Mouse (Mus musculus): ENCODE measurements around the gene Nolc1.

The Nolc1 gene

GRCm38 (mm10) chr19:46042476-46043011, 33.1 kb upstream of the Nolc1 start:
- peak; percentile 69 for DNase-seq

GRCm38 (mm10) chr19:46043380-46043779, 32.3 kb upstream of the Nolc1 start:
- no peak for DNase-seq

GRCm38 (mm10) chr19:46044271-46044992, 31.2 kb upstream of the Nolc1 start, which contains the start of gene Pprc1:
Pprc1 (plus strand) TSS chr19:46044886.
- DNase-seq: no peak

GRCm38 (mm10) chr19:46044993-46045695, 30.5 kb upstream of the Nolc1 start, which contains the start of gene Ldb1:
Ldb1 (minus strand) TSS chr19:46045214.
- DNase-seq: peak; percentile 81

GRCm38 (mm10) chr19:46045696-46046311, 29.9 kb upstream of the Nolc1 start:
- DNase-seq: peak; percentile 41

- no peak for DNase-seq
Observed at GRCm38 (mm10) chr19:46046621-46047025, 29.0 kb upstream of the Nolc1 start.

GRCm38 (mm10) chr19:46047426-46047825, 28.2 kb upstream of the Nolc1 start:
- no peak for DNase-seq

GRCm38 (mm10) chr19:46049129-46049528, 26.5 kb upstream of the Nolc1 start:
- DNase-seq: no peak

- DNase-seq: peak; percentile 59
Observed at GRCm38 (mm10) chr19:46050462-46050861, 25.2 kb upstream of the Nolc1 start.

- DNase-seq: peak; percentile 59
Observed at GRCm38 (mm10) chr19:46055752-46056387, 19.8 kb upstream of the Nolc1 start.

- DNase-seq: peak; percentile 91
Observed at GRCm38 (mm10) chr19:46056388-46056946, 19.2 kb upstream of the Nolc1 start.

- DNase-seq: peak; percentile 84
Observed at GRCm38 (mm10) chr19:46056947-46057607, 18.6 kb upstream of the Nolc1 start.

GRCm38 (mm10) chr19:46058466-46058865, 17.2 kb upstream of the Nolc1 start:
- no peak for DNase-seq

GRCm38 (mm10) chr19:46060845-46061244, 14.8 kb upstream of the Nolc1 start:
- no peak for DNase-seq

- DNase-seq: no peak
Observed at GRCm38 (mm10) chr19:46068054-46068453, 7.6 kb upstream of the Nolc1 start.

GRCm38 (mm10) chr19:46073285-46073684, 2.4 kb upstream of the Nolc1 start:
- no peak for DNase-seq

GRCm38 (mm10) chr19:46074266-46074665, 1.4 kb upstream of the Nolc1 start:
- no peak for DNase-seq

GRCm38 (mm10) chr19:46078535-46078934, 2.9 kb downstream of the Nolc1 start:
- no peak for DNase-seq

- no peak for DNase-seq
Observed at GRCm38 (mm10) chr19:46085185-46085584, 9.5 kb downstream of the Nolc1 start.

GRCm38 (mm10) chr19:46086337-46086736, 10.7 kb downstream of the Nolc1 start:
- DNase-seq: peak; percentile 73

GRCm38 (mm10) chr19:46087871-46088270, 12.2 kb downstream of the Nolc1 start:
- DNase-seq: no peak

GRCm38 (mm10) chr19:46091641-46092040, 16.0 kb downstream of the Nolc1 start:
- no peak for DNase-seq
